Mouse (Mus musculus) bone marrow, adult 2 months (tissue): Measurements from ENCODE around the gene Odr4.

Source experiments
- CTCF ChIP-seq: fragments of 200-500 bp; IDR thresholded peaks from 2 replicates; pipeline ENCODE4 v1.5.1; 2011; ENCODE audit warnings: low read length, control low read depth; ENCODE audit not compliant: control insufficient read depth, insufficient read depth
- POLR2A ChIP-seq: fragments of 200-500 bp; IDR thresholded peaks from 2 replicates; pipeline ENCODE4 v1.6.1; 2011; ENCODE audit warnings: low read depth, mild to moderate bottlenecking, control low read depth, low read length, borderline replicate concordance; ENCODE audit not compliant: control insufficient read depth

- TF ChIP-seq POLR2A = no peak
- TF ChIP-seq CTCF = no peak
Observed at GRCm38 (mm10) chr1:150374247-150374646, 18.6 kb downstream of the Odr4 start.
